Mouse (Mus musculus) small intestine, adult 10 weeks (tissue): Measurements from ENCODE around the gene Gaa. TPM values are rescaled to one million over a fixed set of nuclear protein-coding genes. Genes with fewer than 3 reads are reported as not detected.

Experiments used
- polyA plus RNA-seq: library from polyadenylated mRNA; stranded (reverse); fragments of 350-450 nt; fragmentation: Illumina TruSeq; extraction: RNeasy Lipid Tissue Mini Kit (QIAGEN cat#74804); gene quantifications from one replicate; pipeline ENCODE4 v1.2.3, GENCODE M21; 2014; ENCODE audit warnings: low replicate concordance

Gaa gene
- not detected for polyA plus RNA-seq

GRCm38 (mm10) chr11:119267768-119268556 lies at the start of gene Gaa:
Gaa (plus strand) TSS chr11:119267887.

GRCm38 (mm10) chr11:119228091-119228781 lies 39.5 kb upstream of the Gaa start, which contains the start of the genes Tbc1d16 and Ccdc40:
Tbc1d16 (minus strand) TSS chr11:119228499.
Ccdc40 (plus strand) TSS chr11:119228572.

DNA sequence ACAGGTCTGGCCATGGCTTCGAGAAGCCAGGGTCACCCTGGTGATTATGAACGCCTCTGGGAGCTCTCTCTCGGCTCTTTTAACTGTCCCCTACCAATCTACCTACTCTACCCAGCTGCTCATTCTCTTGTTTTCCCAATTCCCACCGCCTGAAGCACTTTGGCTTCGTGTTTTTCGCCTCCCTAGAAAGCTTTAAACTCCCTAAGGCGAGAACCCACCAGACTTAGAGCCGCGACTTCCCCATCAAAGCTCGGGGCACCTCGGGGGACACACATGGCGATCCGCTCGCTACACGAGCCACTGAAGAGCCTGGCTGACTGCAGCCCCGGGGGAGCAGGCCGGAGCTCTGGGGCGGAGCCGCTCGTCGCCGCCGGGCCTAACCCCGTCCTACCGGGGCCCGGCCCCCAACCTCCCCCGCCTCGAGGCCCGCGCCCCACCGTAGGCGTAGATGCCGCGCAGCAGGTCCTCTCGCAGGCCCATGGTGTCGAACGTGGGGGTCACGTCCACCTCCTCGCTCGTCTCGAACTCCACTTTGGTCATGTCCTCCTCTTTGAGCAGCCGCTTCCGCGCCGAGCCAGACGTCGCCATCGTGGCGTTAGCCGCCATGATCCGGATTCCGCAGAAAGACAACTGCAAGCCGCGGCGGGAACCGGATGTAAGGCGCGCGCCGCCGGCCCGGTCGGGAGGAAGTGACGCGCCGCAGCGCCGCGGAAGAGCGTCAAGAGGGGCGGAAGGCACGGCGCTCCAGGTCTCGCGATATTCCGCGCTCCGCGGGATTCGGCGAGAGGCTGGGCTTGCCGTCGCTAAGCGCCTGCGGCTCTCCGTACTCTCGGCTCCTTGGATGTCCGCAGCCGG lies 31.9 kb downstream of the Gaa start, which contains the start of gene Eif4a3:
Eif4a3 (minus strand) TSS at position 699 of the 855 bp plus-strand sequence.

DNA sequence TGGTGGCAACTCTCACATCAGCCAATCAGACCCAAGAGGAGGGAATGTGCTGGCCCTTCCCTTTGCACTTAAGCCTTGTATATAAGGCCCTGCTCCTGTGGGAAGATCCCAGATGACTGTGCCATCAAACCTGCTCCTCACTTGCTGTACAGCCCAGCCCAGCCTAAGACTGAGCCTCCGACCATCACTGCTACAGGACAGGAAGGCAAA lies 39.9 kb downstream of the Gaa start, which contains the start of gene Card14:
Card14 (plus strand) TSS at position 111 of the 210 bp plus-strand sequence.

Other genes starting within 250 kb of the Gaa start
- 0.22 TPM for gene Cbx2, start 244.9 kb upstream of the Gaa start, polyA plus RNA-seq
- 1.0 TPM for gene Cbx8, start 226.9 kb upstream of the Gaa start, polyA plus RNA-seq
- 3.2 TPM for gene Cbx4, start 181.7 kb upstream of the Gaa start, polyA plus RNA-seq
- gene Tbc1d16, start 39.4 kb upstream of the Gaa start, polyA plus RNA-seq: 1.0 TPM
- gene Ccdc40, start 39.3 kb upstream of the Gaa start, polyA plus RNA-seq: not detected
- 31.3 TPM for gene Eif4a3, start 32.2 kb downstream of the Gaa start, polyA plus RNA-seq
- not detected for gene Card14, start 39.9 kb downstream of the Gaa start, polyA plus RNA-seq
- gene Sgsh, start 87.6 kb downstream of the Gaa start, polyA plus RNA-seq: 0.74 TPM
- 1.4 TPM for gene Slc26a11, start 87.7 kb downstream of the Gaa start, polyA plus RNA-seq
- gene Rnf213, start 125.2 kb downstream of the Gaa start, polyA plus RNA-seq: 115 TPM
- gene Endov, start 223.5 kb downstream of the Gaa start, polyA plus RNA-seq: 0.33 TPM